Mouse (Mus musculus) embryonic fibroblast, embryonic 13.5 days (primary cell): ENCODE results near the gene Bmpr1b. TPM values are rescaled to one million over a fixed set of nuclear protein-coding genes. Genes with fewer than 3 reads are reported as not detected.

Source experiments
- H3K27ac ChIP-seq: 2 replicates; pipeline ENCODE4 v1.5.1; 2012; ENCODE audit warnings: low read length, control low read depth, inconsistent platforms; ENCODE audit not compliant: insufficient read depth
- H3K4me1 ChIP-seq: 2 replicates; pipeline ENCODE4 v1.6.1; 2011; ENCODE audit warnings: low read length; ENCODE audit not compliant: control insufficient read depth, insufficient read depth
- H3K4me3 ChIP-seq: 2 replicates; pipeline ENCODE4 v1.5.1; 2011; ENCODE audit warnings: mild to moderate bottlenecking, control low read depth, low read length; ENCODE audit not compliant: insufficient read depth
- CTCF ChIP-seq: IDR thresholded peaks from 2 replicates; pipeline ENCODE4 v1.5.1; 2011; ENCODE audit warnings: mild to moderate bottlenecking, control low read depth, low read length, moderate library complexity, borderline replicate concordance; ENCODE audit not compliant: insufficient read depth
- POLR2A ChIP-seq: IDR thresholded peaks from 2 replicates; pipeline ENCODE4 v1.6.1; 2011; ENCODE audit warnings: low read depth, mild to moderate bottlenecking, control low read depth, low read length, moderate library complexity
- polyA plus RNA-seq: library from polyadenylated mRNA; stranded (reverse); fragments of >200 nt; gene quantifications from 2 replicates; pipeline ENCODE4 v1.2.4, GENCODE M21; 2011; ENCODE audit warnings: low read depth; ENCODE audit not compliant: missing spikeins, insufficient read length

The Bmpr1b gene
- polyA plus RNA-seq, 1 experiment = 9.2 TPM

DNA sequence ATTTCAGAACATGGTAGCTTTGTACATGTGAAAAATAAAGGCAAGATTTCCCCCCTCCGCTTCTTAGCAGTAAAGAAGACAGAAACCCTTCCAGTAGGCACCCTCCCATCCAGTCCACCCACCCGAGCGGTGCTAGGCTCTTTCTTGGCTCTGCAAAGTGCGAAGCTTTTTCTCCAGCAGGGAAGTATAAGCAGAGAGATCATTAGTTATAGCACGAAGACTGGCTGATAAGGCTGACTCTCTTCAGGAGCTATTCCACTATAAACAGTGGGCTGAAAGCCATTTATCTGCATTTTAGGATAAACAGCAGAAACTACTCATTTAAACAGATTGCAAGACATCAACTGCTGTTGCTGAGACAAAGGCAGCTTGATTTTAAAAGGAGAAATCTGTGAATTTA is 274.1 kb downstream of the Bmpr1b start:
- Histone ChIP-seq H3K27ac (no peak overlapping the region), H3K4me3 (no peak overlapping the region), H3K4me1 (no peaks in the 10 kb centered on the region)
- TF ChIP-seq POLR2A = no peak
- TF ChIP-seq CTCF = no peak

- no peak for TF ChIP-seq POLR2A
- TF ChIP-seq CTCF = no peak
- no peaks in the 10 kb centered on the region for H3K4me1 ChIP-seq
- H3K27ac ChIP-seq = no peak overlapping the region
- no peak overlapping the region for H3K4me3 ChIP-seq
Measured at GRCm38 (mm10) chr3:141890668-141891067, 278.6 kb downstream of the Bmpr1b start.

GRCm38 (mm10) chr3:141887476-141888274 is 281.6 kb downstream of the Bmpr1b start:
- no peak for TF ChIP-seq CTCF
- TF ChIP-seq POLR2A = no peak
- no peak overlapping the region for H3K27ac ChIP-seq
- no peak overlapping the region for H3K4me3 ChIP-seq
- no peaks in the 10 kb centered on the region; the same call in 1 of the 2 replicates for H3K4me1 ChIP-seq

DNA sequence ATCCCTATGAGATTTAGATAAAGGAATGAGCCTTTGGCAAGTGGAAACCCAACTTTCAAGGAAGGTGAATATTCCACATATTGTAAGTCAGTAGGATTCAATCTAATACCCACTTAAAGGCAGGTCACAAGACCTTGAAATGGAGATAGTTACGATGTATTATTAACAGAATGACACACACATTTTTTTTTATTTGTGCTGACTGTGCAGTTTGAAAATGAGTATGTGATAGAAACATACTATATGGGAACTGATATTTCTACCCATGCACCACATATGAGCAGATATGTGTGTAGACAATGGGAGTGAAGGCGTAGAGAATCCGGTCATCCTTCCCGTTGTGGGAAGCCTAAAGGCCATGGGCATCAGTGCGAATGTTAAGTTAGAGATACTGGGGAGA is 285.0 kb downstream of the Bmpr1b start:
- TF ChIP-seq CTCF = no peak
- TF ChIP-seq POLR2A = no peak
- no peak overlapping the region for H3K4me3 ChIP-seq
- no peaks in the 10 kb centered on the region; the same call in 1 of the 2 replicates for H3K4me1 ChIP-seq
- no peak overlapping the region for H3K27ac ChIP-seq

DNA sequence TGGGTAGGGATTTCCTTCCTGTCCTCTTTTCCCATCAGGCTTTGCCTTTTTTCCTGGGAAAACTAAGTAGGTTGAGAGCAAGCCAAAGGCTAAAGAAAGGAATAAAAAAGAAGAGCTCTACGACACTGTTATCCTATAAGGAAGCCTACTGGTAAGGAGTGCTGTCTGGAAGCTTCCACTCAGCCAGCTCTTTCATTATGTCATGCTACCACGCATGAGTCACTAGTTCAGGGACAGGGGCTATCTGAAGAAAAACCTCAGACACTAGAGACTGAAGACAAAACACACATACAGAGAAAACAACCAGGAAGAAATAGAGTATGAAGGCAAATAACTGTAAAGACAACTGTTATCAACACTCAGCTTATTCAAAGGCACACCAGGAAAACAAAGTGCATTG is 286.7 kb downstream of the Bmpr1b start:
- H3K4me3 ChIP-seq = no peak overlapping the region
- TF ChIP-seq POLR2A (no peak), CTCF (no peak)

DNA sequence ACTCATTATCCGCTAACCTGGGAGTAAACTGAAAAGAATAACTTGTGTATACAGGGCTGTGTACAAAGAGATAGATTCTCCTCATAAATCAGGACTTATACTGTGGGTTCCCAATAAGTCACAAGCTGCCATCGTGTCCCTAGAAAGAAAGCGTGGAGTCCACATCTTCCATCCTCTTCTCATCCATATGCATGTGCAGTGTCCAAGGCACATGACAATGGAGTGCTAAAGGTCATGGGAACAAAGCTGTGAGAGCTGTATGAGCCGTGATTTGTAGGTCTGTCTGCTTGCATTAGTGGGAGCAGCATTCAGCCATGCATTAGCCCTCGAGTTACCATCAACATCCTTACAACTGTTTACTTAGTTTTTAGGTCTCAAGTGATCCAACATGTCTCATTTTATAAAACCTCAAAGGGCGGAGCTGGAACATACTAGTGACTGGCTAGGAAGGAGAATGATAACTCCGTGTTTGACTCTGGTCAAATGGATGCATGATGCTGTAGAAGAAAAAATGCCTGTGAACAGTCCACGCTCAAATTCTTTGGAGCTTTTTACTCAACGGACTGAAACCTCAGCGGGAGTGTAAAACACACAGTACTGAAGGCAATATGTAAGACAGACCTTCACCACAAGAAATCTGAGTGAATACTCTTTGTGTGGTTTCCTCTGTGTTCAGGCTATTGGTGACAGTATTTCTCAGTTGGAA is 296.7 kb downstream of the Bmpr1b start:
- Histone ChIP-seq H3K27ac (no peak overlapping the region), H3K4me1 (peaks cover 2% of the 10 kb centered on the region; the same call in 1 of the 2 replicates), H3K4me3 (no peak overlapping the region)
- no peak for TF ChIP-seq CTCF
- no peak for TF ChIP-seq POLR2A

More for the DNA sequence above, 286.7 kb downstream of the Bmpr1b start:
- H3K4me1 ChIP-seq = no peaks in the 10 kb centered on the region; the same call in 1 of the 2 replicates
- H3K27ac ChIP-seq = no peak overlapping the region

DNA sequence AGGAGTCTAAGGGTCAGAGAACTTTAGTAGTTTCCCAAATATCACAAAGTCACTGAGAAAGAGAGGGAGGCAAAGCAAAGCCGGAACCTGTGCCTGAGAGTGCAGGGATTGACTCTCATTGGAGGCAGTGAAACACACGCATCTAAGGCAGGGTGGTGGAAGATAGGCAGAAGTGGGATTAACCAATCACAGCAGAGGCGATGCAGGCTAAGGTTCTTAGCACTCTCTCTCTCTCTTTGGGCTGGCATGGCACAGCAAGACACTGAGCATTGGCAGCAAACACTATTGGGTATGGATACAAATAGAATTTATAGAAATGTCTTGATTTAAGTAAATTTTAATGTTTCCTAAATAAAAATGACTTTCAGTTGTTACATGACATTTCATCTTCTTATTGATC is 297.4 kb downstream of the Bmpr1b start:
- H3K27ac ChIP-seq = no peak overlapping the region
- TF ChIP-seq POLR2A (no peak), CTCF (no peak)
- no peak overlapping the region for H3K4me3 ChIP-seq
- peaks cover 2% of the 10 kb centered on the region; the same call in 1 of the 2 replicates for H3K4me1 ChIP-seq

DNA sequence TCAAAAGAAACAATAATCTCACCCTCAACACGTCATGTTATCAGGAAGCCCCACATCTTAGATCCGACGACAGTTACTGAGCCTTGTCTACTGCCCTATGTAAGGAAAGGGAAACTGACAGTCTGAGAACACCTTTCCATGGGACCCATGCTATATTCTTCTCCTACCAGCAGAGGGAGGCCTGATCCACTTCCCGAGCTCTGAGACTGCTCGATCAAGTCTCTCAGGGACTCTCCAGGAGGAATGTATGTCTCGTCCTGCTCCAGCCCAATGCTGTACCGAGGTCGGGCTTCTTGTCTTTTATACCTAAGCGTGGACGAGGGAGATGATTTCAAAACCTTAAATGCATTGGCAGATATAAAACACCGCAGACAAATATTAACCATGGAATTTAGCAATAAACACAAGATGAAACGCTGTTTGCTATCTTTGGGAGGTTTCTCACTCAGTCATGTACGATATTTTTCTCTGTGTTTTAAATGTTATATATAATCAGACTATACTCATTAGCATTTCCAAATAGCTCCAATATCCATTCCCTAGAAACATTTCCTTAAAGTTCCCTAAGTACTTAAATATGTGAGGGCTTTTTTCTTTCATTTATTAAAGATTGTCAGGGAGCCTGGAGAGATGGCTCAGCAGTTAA is 306.3 kb downstream of the Bmpr1b start:
- no peak overlapping the region for H3K27ac ChIP-seq
- no peaks in the 10 kb centered on the region for H3K4me1 ChIP-seq
- TF ChIP-seq CTCF (peak; percentile 35; the same call in 1 of the 2 replicates), POLR2A (no peak)

GRCm38 (mm10) chr3:141857123-141857522 is 312.1 kb downstream of the Bmpr1b start:
- TF ChIP-seq CTCF = no peak
- no peak for TF ChIP-seq POLR2A
- Histone ChIP-seq H3K27ac (no peak overlapping the region), H3K4me1 (no peaks in the 10 kb centered on the region; the same call in 1 of the 2 replicates)

More for the DNA sequence above, 306.3 kb downstream of the Bmpr1b start:
- H3K4me3 ChIP-seq = no peak overlapping the region

GRCm38 (mm10) chr3:141854339-141854738 is 314.9 kb downstream of the Bmpr1b start:
- TF ChIP-seq CTCF = no peak
- no peak for TF ChIP-seq POLR2A
- Histone ChIP-seq H3K4me1 (no peaks in the 10 kb centered on the region; the same call in 1 of the 2 replicates), H3K27ac (no peak overlapping the region), H3K4me3 (no peak overlapping the region)

More at GRCm38 (mm10) chr3:141857123-141857522, 312.1 kb downstream of the Bmpr1b start:
- no peak overlapping the region for H3K4me3 ChIP-seq
